Mouse (Mus musculus) right cerebral cortex, postnatal 36 days (tissue): ENCODE data around the gene Pacsin3.

ENCODE experiments used
- DNase-seq, 2 experiments: peaks; one replicate each; pipeline ENCODE4 v3.0.0; 2022; ENCODE audit warnings: low spot score in 2 of 2, mixed read lengths in 1 of 2

The Pacsin3 gene

GRCm38 (mm10) chr2:91259493-91259892 is 3.7 kb downstream of the Pacsin3 start:
- no peak for DNase-seq

- no peak for DNase-seq
These were observed 8.2 kb downstream of the Pacsin3 start for GRCm38 (mm10) chr2:91263692-91264660.

GRCm38 (mm10) chr2:91264711-91265681 is 9.2 kb downstream of the Pacsin3 start, which contains the start of gene Arfgap2:
TSS of gene Arfgap2 (plus strand) at chr2:91264974.
- peak; percentile 99 for DNase-seq

GRCm38 (mm10) chr2:91268042-91268441 is 12.3 kb downstream of the Pacsin3 start:
- no peak for DNase-seq

GRCm38 (mm10) chr2:91268706-91269105 is 13.0 kb downstream of the Pacsin3 start:
- no peak for DNase-seq

GRCm38 (mm10) chr2:91269687-91270133 is 14.0 kb downstream of the Pacsin3 start:
- no peak for DNase-seq

- no peak for DNase-seq
These were observed 23.1 kb downstream of the Pacsin3 start for GRCm38 (mm10) chr2:91278749-91279371.

GRCm38 (mm10) chr2:91279372-91279755 is 23.6 kb downstream of the Pacsin3 start:
- no peak for DNase-seq

GRCm38 (mm10) chr2:91281366-91281765 is 25.6 kb downstream of the Pacsin3 start:
- no peak for DNase-seq

- DNase-seq: no peak
These were observed 28.2 kb downstream of the Pacsin3 start for GRCm38 (mm10) chr2:91283972-91284371.

GRCm38 (mm10) chr2:91284375-91285199 is 28.8 kb downstream of the Pacsin3 start:
- DNase-seq: peak in 1 of 2 experiments; percentile 48

GRCm38 (mm10) chr2:91285885-91286505 is 30.2 kb downstream of the Pacsin3 start:
- peak in 1 of 2 experiments; percentile 55 for DNase-seq

- no peak for DNase-seq
These were observed 31.8 kb downstream of the Pacsin3 start for GRCm38 (mm10) chr2:91287563-91287962.

- DNase-seq: no peak
These were observed 35.6 kb downstream of the Pacsin3 start for GRCm38 (mm10) chr2:91291197-91292007.

GRCm38 (mm10) chr2:91294226-91294625 is 38.5 kb downstream of the Pacsin3 start:
- DNase-seq: no peak

GRCm38 (mm10) chr2:91295895-91296294 is 40.1 kb downstream of the Pacsin3 start:
- no peak for DNase-seq

- DNase-seq: no peak
These were observed 43.4 kb downstream of the Pacsin3 start for GRCm38 (mm10) chr2:91299156-91299555.

- DNase-seq: no peak
These were observed 45.0 kb downstream of the Pacsin3 start for GRCm38 (mm10) chr2:91300784-91301183.

GRCm38 (mm10) chr2:91301836-91302235 is 46.1 kb downstream of the Pacsin3 start:
- DNase-seq: no peak
